Mouse (Mus musculus): ENCODE measurements around the gene Syce1.

Syce1 gene

DNA sequence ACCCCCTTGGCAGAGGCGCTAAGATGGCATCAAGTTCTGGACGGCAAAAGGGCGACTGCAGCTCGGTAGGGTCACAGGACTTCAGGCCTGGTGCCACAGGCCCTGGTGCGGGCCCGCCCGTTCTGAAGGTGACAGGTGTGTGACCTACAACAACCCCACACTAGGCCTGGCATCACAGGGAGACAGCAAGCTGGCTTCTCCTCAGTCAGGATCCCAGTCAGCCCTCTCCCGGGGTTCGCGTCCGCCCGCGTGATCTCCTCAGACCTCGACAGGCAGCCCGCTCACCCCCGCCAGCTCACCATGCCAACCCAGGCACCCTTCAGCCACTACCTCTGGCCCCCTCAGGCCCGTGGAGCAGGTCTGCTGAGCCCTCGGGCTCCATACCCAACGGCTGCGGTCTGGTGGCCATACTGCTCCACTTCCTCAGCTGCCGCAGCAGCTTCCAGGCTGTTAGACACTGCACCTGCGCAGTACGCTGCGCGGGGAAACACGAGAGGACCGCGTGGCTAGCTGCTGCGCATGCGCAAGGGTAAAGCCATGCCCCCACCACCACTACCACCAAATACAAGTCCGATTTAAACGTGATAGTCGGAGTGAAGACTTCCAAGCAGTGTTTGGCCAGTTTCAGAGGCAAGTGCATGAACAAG lies at the start of gene Syce1:
Syce1 (minus strand) TSS at position 447 of the 647 bp plus-strand sequence.
- DNase-seq (ENCODE audit: low read depth, low spot score): no peak

GRCm38 (mm10) chr7:140836243-140837115 lies 48.8 kb upstream of the Syce1 start:
- no peak for DNase-seq (ENCODE audit: low read depth, low spot score)

DNA sequence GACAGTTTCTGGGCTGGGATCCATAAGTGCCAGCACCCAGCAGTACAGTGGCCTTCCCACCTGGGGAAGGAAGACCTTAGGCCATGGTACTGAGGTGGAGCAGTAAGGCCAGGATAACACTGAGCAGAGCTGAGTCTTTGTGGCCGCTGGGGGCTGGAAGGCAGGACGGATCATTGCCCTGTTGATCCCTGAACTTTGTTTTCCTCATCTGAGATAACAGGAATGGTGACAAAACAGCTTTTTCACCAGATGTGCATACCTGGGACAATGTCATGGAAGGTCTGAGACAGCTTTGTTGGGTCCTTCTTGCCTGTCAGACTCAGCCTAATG lies 48.1 kb upstream of the Syce1 start:
- DNase-seq (ENCODE audit: low read depth, low spot score): no peak

DNA sequence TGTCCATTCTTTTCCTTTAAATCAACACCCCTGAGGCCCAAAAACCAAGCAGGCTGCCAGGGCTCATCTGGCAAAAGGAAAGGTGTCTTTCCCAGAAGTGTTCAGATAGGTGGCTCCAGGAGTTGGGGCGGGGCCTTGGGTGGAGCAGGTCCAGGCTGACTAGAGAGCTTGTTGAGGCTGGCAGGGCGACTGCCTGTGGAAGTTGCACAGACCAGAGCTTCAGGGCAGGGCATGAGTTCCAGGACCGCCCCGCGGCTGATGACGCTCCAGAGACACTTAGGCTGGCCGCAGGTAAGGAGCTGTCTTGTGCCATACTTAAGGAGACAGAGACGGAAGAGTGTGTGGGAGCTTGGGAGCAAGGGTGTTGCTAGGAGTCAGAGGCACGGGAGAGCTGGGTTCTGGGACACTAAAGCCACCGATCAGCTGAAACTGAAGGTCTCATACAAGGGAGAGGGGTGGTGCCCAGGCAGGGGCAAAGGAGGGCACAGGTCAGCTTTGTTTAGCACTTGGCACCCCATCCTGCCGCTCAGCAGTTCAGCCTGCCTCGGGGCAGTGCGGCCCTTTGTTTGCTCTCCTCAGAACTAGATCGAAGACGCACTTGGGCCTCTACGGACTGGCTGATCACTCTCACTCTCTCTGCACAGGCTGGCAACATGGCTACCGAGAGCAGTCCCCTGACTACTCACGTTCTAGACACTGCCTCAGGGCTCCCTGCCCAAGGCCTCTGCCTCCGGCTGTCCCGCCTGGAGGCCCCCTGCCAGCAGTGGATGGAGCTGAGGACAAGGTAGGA lies 47.5 kb upstream of the Syce1 start, which contains the start of gene Urah:
Urah (plus strand) TSS at position 51 of the 790 bp plus-strand sequence.
- no peak for DNase-seq (ENCODE audit: low read depth, low spot score)

GRCm38 (mm10) chr7:140833341-140833740 lies 45.7 kb upstream of the Syce1 start:
- DNase-seq (ENCODE audit: low read depth, low spot score): no peak

DNA sequence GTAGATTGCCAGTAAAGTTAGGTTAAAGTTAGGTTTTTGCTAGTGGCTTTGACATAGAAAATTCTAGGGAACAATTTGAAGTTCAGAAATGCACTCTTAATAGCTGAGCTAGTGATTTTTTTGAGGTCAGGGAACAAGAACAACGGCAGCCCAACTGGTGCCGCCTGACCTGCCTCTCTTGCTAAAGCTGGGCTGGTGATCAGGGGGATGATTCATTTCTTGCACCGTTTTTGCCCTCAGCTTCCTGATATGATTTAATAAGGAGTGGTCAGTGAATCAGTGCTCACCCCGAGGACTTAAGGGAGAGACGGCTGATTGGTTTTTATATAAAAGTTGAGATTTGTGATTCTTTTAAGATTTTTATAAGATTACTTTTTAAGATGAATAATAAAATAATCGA lies 43.8 kb upstream of the Syce1 start:
- DNase-seq (ENCODE audit: low read depth, low spot score): no peak

- peak; percentile 16 for DNase-seq (ENCODE audit: low read depth, low spot score)
Observed at GRCm38 (mm10) chr7:140828171-140828881, 40.7 kb upstream of the Syce1 start.

- DNase-seq (ENCODE audit: low read depth, low spot score): no peak
Observed at GRCm38 (mm10) chr7:140822731-140823130, 35.1 kb upstream of the Syce1 start.

DNA sequence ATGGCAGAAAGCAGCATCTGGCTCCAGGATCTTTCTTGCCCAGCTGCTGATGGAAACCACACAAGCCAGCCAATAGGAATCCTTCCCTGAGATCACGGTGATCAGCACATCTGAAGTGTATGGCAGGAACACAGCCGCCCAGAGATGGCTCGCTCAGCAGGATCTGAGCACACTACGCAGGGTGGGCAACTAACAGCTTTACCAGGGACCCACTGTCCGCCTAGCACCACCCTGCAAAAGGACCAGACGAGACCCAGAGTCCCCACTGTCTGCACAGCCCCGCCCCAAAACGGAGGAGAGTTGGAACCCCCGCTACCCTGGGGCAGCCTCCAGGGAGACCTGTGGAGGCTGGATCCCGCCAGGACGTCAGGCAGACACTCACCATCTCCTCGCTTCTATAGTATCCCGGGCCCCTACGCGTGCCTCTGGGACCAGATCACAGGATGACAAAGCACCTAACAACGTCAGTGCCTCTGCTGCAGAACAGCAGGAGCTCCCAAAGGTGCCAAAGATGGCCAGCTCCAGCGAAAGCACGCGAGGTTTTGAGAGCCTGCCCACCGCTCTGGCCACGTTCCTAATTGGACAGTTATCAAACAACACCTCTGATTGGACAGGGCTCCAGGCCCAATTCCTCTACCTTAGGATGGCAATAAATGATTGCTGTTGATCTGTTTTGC lies 34.1 kb upstream of the Syce1 start, which contains the start of gene Zfp941:
Zfp941 (minus strand) TSS at position 526 of the 677 bp plus-strand sequence.
- peak; percentile 34 for DNase-seq (ENCODE audit: low read depth, low spot score)

DNA sequence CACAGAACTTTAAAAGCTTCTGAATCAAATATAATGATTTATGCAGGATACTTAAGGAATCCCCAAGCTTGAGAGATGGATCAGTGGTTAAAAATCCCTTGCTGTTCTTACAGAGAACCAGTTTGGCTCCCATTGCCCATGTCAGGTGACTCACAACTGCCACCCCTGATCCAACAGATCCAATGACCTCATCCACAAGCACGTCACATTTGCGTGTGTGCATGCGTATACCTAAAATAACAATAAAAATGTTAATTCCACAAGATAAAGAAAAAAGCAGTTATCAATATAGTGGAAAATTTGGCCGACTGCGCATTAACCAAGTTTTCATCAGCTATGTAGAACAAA lies 33.6 kb upstream of the Syce1 start:
- no peak for DNase-seq (ENCODE audit: low read depth, low spot score)

GRCm38 (mm10) chr7:140820173-140820572 lies 32.5 kb upstream of the Syce1 start:
- no peak for DNase-seq (ENCODE audit: low read depth, low spot score)

GRCm38 (mm10) chr7:140812850-140813249 lies 25.2 kb upstream of the Syce1 start:
- no peak for DNase-seq (ENCODE audit: low read depth, low spot score)

DNA sequence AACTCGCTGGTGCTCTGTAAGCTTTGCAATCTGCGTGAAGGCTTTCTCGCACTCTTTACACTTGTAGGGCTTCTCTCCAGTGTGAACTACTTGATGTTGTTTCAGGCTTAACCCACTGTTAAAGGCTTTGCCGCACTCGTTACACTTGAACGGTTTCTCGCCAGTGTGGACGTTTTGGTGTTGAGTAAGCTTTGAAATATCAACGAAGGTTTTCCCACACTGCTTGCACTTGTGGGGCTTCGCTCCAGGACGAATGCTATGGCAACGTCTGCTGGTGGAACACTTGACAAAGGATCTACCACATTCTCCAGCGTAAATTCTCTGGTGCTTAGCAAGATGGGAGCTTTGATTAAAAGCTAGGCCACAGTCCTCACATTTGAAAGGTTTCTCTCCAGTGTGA lies 24.1 kb upstream of the Syce1 start:
- DNase-seq (ENCODE audit: low read depth, low spot score): no peak

GRCm38 (mm10) chr7:140810496-140810895 lies 22.8 kb upstream of the Syce1 start:
- DNase-seq (ENCODE audit: low read depth, low spot score): no peak

DNA sequence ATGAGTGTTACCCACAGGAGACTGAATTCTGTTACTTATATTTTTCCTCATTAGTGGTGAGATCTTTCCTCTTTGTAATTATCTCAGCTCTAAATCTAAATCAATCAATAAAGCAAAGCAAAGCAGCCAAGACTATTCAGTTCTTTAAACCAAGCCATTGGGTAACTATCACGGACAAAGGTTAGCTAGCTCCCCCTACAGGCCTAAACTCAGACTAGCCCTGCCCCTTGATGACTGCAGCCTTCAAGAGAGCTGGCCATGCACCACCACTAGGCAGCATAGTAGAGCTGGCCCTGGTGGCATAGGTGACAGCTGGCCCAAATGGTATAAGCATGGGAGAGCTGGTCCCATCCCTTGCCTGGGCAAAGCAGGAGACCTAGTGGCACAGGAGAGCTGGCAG lies 18.1 kb upstream of the Syce1 start:
- no peak for DNase-seq (ENCODE audit: low read depth, low spot score)

DNA sequence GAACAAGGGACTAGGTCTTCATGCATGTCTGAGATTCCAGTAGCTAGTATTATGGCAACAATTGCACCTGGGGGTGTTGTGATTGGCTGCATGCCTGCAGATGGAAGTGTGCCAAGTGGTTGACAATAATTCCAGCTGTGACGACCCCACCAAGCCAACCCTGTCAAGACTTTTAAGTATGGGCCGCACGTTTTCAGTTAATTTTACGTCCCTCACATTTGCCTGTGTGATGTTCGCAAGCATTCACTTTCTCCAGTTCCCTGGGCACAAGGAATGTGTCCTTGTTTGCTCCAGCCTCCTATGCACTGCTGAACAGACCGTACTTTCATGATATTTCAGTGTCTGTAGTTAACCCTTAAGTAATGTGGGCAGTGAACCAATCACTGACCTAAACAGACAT lies 15.0 kb upstream of the Syce1 start:
- DNase-seq (ENCODE audit: low read depth, low spot score): no peak

DNA sequence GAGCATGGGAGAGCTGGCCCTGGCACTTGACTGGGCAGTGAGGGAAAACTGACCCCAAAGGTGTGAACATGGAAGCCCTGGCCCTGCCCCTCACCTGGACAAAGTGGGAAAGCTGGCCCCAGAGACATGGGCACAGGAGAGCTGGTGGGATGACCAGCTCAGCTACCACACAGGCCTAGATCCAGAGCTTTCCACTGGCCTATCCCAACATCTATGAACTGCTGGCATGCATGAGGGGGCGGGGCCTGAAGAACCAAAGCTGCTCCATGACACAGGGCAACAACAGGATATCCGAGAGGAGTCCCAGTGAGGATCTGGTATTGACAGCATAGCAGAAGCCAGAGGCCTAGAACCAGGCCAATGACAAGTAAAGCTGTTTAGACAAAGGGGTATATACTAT lies 10.6 kb upstream of the Syce1 start:
- DNase-seq (ENCODE audit: low read depth, low spot score): no peak

GRCm38 (mm10) chr7:140797619-140798018 lies 10.0 kb upstream of the Syce1 start:
- no peak for DNase-seq (ENCODE audit: low read depth, low spot score)

DNA sequence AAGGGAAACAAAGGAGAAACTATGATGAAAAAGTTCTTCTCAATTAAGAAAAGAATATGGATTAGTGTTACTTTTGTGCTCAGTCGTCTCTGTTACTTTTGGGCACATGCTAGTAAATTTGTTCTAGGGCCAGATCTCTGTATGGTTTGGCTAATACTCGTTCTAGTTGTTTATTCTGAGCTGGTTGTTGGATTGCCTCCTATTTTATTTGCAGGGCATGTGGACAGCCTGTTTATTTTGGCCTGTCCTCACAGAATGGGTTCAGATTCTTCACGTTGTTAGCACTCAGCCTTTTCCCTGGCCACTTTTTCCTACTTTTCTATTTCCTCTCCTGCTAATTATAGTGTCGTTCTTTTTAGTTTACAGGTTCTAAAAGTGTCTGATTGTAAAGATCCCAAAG lies 5.9 kb upstream of the Syce1 start:
- DNase-seq (ENCODE audit: low read depth, low spot score): no peak

DNA sequence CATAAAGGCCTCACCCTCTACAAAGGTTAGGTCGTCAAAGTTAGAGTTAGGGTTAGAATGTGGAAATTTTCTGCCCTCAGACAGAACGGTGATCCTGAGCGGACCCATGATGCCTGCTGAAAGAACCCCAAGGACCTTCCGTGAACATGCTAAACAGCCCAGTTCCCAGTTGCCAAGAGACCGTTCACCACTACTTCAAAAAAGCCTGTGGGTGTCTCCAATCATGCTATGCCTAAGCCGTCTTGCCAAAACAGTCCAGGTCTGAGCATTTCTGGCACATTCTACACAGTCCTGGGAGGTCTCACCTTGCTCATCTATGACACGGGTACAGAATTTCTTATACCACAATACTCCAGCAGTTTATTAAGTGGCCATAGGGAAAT lies 392 bp upstream of the Syce1 start:
- DNase-seq (ENCODE audit: low read depth, low spot score): no peak

GRCm38 (mm10) chr7:140780548-140780947 lies 7.1 kb downstream of the Syce1 start:
- DNase-seq (ENCODE audit: low read depth, low spot score): no peak

Data from retina, postnatal 7 days (tissue).